Mouse (Mus musculus): ENCODE results near the gene Vmn2r44.
"Not testable (repeated sequence)": the region's sequence is repeated elsewhere in the genome, so short reads cannot be mapped to it uniquely, and the experiment has no call there.

Vmn2r44 gene

DNA sequence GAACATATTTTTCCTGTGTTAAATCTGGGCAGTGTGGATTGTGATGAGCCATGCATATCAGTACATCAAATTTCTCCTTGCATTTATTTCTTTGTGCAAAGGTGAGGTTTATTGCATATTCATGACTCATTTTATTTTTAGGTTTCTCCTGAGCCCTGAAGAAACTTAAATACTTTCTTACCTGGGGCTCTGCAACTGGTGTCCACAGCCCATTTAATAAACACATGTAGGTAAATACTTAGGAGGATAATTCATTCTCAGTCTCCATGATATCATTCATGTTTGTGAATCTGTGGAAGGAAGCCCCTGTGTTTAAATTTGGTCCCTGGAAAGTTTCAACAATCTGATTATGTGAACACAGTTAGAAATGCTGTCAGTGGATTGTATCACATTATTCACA, at the start of gene Vmn2r44:
Gene Vmn2r44, minus strand, starts transcription at position 101 of the 400 bp plus-strand sequence.
- not testable (repeated sequence) for DNase-seq (ENCODE audit: low read depth)

DNA sequence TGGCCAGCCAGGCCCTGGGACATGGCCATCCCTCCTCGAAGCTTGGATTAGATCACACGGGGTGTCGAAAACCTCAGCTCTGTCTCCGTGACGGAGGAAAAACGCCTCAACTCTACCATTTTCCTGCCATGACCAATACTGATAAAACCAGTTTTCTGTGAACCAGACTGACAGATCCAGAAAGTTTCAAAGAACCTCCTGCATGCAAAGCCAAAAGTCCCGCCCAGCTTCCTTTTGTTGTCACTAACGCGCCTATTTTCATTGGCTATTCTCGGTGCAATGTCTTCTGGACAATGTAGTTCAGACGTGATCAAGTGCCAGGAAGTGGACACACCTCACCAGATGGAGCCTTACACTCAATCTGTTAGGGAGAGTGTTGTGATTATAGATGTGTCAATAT, 25.3 kb downstream of the Vmn2r44 start:
- DNase-seq (ENCODE audit: low read depth), result not testable (repeated sequence)

Data from induced T-regulatory cell, adult 2 months (primary cell).